Mouse (Mus musculus) left cerebral cortex, postnatal 25 days (tissue): Measurements from ENCODE around the gene Snx21. TPM values are rescaled to one million over a fixed set of nuclear protein-coding genes. Genes with fewer than 3 reads are reported as not detected.

ENCODE experiments used
- DNase-seq, 2 experiments: peaks; one replicate each; pipeline ENCODE4 v3.0.0; 2022; ENCODE audit warnings: low spot score in 2 of 2, mixed read lengths in 1 of 2
- intact Hi-C: fragments of 180-260 bp; cut with DNase I; formaldehyde crosslinking; loops from one replicate; pipeline ENCODE4 v1.15.1; 2025
- total RNA-seq, 2 experiments: library from RNA; stranded (reverse); gene quantifications; 2 replicates each; pipeline ENCODE4 v1.2.3; 2021

Snx21 gene
- 10 to 100 TPM; 49.6 to 57.6 TPM for total RNA-seq

DNA sequence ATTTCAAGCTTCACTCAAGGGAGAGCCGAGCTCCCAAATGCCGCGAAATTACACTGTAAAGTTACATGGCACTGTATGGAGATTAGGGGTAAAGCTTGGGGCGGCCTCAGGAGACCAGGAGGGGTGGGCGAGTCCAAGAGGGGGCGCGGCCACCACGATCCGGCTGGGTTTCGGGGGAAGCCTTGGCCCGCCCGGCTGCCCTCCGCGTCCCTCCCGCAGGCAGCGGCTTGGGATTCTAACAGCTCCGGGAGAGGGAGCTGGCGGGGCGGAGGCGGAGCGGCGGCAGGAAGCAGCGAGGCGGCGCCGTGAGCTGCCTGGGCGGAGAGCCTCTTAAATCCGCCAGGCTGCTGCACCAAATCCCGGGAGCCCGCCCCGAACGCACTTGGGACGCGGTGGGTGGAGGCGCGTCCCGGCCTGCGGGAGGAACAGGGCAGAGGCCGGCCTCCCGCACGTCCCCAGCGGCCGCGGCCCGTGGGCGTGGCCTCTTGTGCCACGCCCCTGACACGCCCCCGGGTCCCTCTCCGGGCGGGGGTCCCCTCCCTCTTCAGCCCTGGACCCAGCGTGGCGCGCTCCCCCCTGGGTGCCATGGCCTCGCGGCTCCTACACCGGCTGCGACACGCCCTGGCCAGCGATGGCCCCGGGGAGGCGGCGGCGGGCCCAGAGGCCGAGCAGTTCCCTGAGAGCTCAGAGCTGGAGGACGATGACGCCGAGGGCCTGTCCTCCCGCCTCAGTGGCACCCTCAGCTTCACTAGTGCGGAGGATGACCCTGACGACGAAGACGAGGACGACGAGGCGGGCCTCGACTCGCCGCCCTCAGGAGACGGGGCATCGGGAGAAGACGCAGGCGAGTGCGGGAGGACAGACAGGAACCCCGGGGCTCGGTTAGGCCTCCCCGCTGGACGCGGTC is at the start of gene Snx21:
TSS of gene Snx21 (plus strand) at position 343 of the 907 bp plus-strand sequence.
- DNase-seq = peak; percentile 84 to 89
- intact Hi-C loops = no loop called here

- intact Hi-C loops = no loop called here
- DNase-seq = no peak
These were observed 48.1 kb upstream of the Snx21 start for GRCm38 (mm10) chr2:164737377-164738090.

DNA sequence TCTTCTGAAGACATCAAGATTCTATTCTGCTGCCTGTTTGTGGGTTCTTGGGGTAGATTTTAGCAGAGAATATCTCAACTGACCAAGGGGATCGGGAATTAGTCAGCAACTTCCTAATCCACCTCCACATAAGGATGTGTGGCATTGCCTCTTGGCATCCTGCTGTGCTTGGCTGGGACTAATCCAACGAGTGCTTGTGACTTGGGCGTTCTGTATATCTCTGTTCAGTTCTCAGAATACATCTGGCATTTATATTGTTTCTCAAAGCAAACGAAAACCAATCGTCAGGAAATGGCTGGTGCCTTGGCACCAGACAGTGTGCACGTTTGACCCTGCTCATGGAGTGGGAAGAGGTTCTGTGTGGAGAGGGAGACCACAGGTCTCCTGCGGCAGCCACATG is 45.7 kb upstream of the Snx21 start:
- intact Hi-C loops = no loop called here
- DNase-seq = peak in 1 of 2 experiments; percentile 23

DNA sequence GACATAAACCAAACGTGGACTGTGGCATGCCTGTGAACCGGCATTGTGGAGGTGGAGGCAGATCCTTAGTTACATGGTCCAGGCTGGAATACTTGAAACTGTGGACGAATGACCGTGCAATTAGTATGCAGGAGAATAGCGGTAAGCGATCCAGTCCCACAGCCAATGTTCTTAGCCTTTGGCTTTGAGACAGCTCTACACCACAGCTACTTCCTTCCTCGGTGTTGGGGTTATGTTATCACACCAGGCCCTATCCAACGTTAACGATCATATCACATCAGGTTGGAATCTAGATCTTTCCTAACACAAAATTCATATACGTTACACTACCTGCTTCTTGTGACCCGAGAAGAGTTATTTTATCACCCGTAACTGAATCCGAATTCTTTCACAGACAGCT is 40.6 kb upstream of the Snx21 start:
- intact Hi-C loops = no loop called here
- no peak for DNase-seq

GRCm38 (mm10) chr2:164745843-164746479 is 39.7 kb upstream of the Snx21 start, which contains the start of the genes Wfdc3 and Dnttip1:
Gene Wfdc3, minus strand, starts transcription at chr2:164745931.
Gene Dnttip1, plus strand, starts transcription at chr2:164745983.
- intact Hi-C loops = no loop called here
- DNase-seq = peak; percentile 96 to 97

- intact Hi-C loops = no loop called here
- DNase-seq = no peak
These were observed 38.9 kb upstream of the Snx21 start for GRCm38 (mm10) chr2:164746693-164747092.

DNA sequence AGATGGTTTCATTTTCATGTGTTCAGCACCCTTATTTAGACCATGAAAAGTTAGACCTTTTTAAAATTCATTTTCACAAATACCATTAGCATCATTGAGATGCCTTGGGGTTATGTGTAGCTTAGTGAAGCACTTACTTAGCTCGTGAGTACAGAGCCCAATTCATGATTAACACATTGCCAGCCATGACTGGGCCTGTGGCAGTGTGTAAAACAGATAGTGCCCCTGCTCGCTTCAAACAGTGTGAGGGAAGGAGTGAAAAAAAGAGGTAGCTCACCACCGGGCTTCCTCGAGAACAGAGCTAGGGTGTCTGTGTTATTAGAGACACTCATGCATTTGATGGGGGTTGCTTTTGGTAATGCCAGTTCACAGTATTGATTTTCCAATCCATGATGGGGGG is 37.4 kb upstream of the Snx21 start:
- intact Hi-C loops = no loop called here

GRCm38 (mm10) chr2:164748991-164749390 is 36.6 kb upstream of the Snx21 start:
- intact Hi-C loops = no loop called here
- no peak for DNase-seq

More for the DNA sequence above, 37.4 kb upstream of the Snx21 start:
- DNase-seq = no peak

GRCm38 (mm10) chr2:164752454-164752853 is 33.2 kb upstream of the Snx21 start:
- intact Hi-C loops = no loop called here
- DNase-seq = no peak

- no peak for DNase-seq
- intact Hi-C loops = no loop called here
These were observed 31.5 kb upstream of the Snx21 start for GRCm38 (mm10) chr2:164754105-164754504.

DNA sequence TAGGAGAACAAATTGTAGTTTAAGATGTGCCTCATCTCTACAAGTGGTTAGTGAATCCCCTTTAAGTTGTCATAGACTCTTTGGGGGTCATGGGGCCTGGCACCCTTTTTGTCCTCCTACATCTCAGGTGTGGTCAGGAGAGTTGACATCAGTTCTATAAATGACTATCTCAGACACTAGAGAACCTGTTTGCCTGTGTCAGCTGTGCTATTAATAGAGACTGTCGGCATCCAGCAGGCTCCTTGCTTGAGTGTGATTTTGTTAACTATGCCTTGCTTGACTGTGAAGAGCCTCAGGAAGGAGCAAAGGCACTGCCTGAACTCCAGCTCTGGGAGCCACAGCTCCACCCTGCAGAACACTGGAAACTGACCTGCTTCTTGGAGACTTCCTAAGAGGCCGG is 30.8 kb upstream of the Snx21 start:
- intact Hi-C loops = no loop called here
- no peak for DNase-seq

DNA sequence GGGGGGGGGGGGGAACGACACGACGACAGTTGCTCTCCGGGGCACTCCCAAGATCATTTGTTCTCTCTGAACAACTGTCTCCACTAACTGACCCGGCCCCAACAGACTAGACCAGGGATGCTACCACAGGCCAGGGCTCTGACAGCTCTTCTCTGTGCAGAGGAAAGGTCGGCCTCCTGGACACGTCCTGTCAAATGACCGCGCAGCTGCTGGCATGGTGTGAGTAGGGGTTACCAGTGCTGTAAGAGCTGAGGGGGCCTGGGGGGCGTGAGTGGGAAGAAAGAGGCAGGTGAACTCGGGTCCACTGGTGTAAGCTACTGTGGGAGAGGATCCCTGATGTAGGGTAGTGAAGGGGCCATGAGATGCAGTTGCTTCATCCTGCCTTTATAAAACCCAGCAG is 27.8 kb upstream of the Snx21 start:
- no peak for DNase-seq
- intact Hi-C loops = no loop called here

GRCm38 (mm10) chr2:164758692-164759091 is 26.9 kb upstream of the Snx21 start:
- DNase-seq = no peak
- intact Hi-C loops = no loop called here

DNA sequence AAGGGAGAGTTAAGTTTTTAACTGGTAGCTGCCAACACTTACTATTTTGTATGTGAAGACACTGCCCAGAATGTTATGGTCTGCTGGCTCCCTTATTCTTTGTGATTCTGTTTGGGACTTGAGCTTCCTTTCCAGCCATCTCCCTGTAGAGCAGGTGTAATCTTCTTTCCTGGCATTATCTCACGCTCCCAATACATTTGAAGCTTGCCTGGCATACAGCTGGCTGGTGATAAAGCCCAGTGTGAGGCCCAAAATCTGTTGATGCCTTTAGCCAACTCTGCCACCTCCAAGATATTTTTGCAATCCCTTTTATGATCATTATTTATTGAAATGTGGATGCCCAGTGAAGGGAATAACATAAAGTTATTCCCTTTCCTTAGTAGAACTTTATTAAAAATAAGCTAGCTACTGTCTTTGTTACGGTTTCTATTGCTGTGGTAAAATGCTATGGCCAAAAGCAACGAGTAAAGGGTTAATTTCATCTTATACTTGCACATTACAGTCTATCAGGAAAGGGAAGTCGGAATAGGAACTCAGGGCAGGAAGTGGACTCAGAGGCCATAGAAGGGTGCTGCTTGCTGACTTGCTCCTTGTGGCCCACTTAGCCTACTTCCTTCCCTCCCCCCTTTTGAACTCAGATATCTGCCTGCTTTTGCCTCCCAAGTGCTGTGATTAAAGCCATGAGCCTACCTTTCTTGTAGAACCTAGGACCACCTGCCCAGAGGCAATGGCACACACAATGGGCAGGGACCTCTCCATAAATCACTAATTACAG is 25.4 kb upstream of the Snx21 start:
- no peak for DNase-seq
- intact Hi-C loops = no loop called here

DNA sequence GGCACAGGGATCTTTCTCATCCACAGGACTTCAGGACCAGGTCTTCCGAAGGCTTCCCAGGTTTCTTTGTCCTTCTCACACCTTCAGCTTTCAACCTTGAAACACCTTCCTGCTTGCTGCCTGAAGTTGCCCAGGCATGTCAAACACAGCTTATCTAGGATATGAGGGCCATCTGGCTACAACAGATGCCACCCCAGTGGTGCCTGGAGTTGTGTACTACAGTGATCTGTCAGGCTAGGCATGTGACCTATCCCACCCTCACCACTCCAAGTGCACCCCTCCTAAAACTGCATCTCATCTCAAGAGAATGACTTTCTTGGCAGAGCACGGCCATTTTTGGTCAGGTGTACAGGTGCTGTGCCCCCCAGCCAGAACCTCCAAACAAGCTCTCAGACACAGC is 24.1 kb upstream of the Snx21 start:
- intact Hi-C loops = no loop called here
- no peak for DNase-seq

- no peak for DNase-seq
- intact Hi-C loops = no loop called here
These were observed 23.7 kb upstream of the Snx21 start for GRCm38 (mm10) chr2:164761971-164762370.

DNA sequence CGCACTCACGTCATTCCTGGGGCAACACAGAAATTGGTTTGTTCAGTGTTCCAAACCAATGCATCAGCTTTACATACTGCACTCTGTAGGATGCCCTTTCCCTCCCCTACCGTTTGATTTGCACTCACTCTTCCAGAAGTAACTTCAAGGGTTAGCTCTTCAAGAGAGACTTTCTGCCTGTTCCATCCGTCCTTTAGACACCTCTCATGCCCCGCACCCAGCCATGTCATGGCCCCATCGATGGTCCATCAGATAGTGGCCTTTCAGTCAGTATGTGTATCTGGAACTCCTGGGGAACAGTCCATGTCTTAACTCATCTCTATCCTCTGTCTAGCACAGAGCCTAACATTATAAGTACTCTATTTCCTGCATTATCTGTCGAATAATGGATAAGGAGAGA is 23.0 kb upstream of the Snx21 start:
- no peak for DNase-seq
- intact Hi-C loops = no loop called here

GRCm38 (mm10) chr2:164765841-164766240 is 19.8 kb upstream of the Snx21 start:
- intact Hi-C loops = no loop called here
- peak; percentile 29 to 83 for DNase-seq

DNA sequence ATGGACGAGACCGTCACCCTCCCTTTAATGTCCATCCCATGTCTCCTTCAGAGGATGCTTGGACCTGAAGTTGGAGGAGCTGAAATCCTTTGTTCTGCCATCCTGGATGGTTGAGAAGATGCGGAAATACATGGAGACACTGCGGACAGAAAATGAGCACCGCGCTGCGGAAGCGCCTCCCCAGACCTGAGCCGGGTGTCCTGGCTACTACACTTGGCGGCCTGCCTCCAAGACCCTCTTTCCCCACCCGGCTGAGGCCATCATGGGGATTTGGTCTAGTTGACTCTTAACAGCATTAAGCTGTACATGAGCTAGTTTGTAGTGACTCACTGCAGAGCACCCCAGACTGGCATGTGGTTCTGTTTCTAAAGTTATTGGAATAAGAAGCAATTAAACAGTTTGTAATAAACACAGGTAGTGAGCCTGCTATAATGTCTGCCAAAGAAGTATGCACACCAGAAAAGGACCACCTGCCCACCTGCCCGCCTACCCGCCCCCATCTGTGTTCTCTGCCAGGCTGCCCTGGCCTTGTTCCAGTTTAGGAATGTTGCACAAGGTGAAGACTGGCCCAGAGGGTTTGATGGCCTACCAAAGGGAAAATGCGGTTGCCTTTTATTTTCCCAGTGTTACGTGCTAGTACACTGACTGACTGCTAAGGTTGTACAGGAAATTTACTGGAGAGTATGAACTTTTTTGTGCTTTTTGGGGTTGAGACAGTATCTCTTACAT is 17.6 kb upstream of the Snx21 start:
- intact Hi-C loops = no loop called here
- DNase-seq = no peak
